Mouse (Mus musculus): ENCODE results near the gene Ndufa11. TPM values are rescaled to one million over a fixed set of nuclear protein-coding genes. Genes with fewer than 3 reads are reported as not detected.

Ndufa11 gene
- polyA plus RNA-seq, 1 experiment = 135 TPM

GRCm38 (mm10) chr17:56758132-56758531 is 40.6 kb downstream of the Ndufa11 start:
- H3K36me3 ChIP-seq (ENCODE audit: control insufficient read depth, insufficient read depth, low read length) = no peaks in the 10 kb centered on the region
- H3K27ac ChIP-seq (ENCODE audit: control insufficient read depth, insufficient read depth, low read depth, low read length) = no peak overlapping the region
- H3K27me3 ChIP-seq (ENCODE audit: control insufficient read depth, insufficient read depth, low read length) = no peaks in the 10 kb centered on the region
- TF ChIP-seq POLR2A (IDR thresholded peaks at IDR 0.05; ENCODE audit: control insufficient read depth, low read depth, low read length) (no peak), CTCF (IDR thresholded peaks at IDR 0.05; ENCODE audit: control insufficient read depth, insufficient read depth, insufficient replicate concordance, low read depth, low read length) (peak; percentile 54; the same call in 1 of the 2 replicates)
- peaks cover 49% of the 10 kb centered on the region for H3K4me1 ChIP-seq (ENCODE audit: control insufficient read depth, insufficient read depth, low read length)
- H3K4me3 ChIP-seq (ENCODE audit: control insufficient read depth, low read depth, low read length) = no peak overlapping the region

- no peaks in the 10 kb centered on the region for H3K36me3 ChIP-seq (ENCODE audit: control insufficient read depth, insufficient read depth, low read length)
- TF ChIP-seq POLR2A (IDR thresholded peaks at IDR 0.05; ENCODE audit: control insufficient read depth, low read depth, low read length) = no peak
- TF ChIP-seq CTCF (IDR thresholded peaks at IDR 0.05; ENCODE audit: control insufficient read depth, insufficient read depth, insufficient replicate concordance, low read depth, low read length) = no peak
- peaks cover 49% of the 10 kb centered on the region for H3K4me1 ChIP-seq (ENCODE audit: control insufficient read depth, insufficient read depth, low read length)
- H3K27me3 ChIP-seq (ENCODE audit: control insufficient read depth, insufficient read depth, low read length) = no peaks in the 10 kb centered on the region
- no peak overlapping the region for H3K4me3 ChIP-seq (ENCODE audit: control insufficient read depth, low read depth, low read length)
- no peak overlapping the region for H3K27ac ChIP-seq (ENCODE audit: control insufficient read depth, insufficient read depth, low read depth, low read length)
Observed at GRCm38 (mm10) chr17:56759261-56759660, 41.7 kb downstream of the Ndufa11 start.

- H3K4me3 ChIP-seq (ENCODE audit: control insufficient read depth, low read depth, low read length) = no peak overlapping the region
- H3K36me3 ChIP-seq (ENCODE audit: control insufficient read depth, insufficient read depth, low read length) = no peaks in the 10 kb centered on the region
- no peak for TF ChIP-seq POLR2A (IDR thresholded peaks at IDR 0.05; ENCODE audit: control insufficient read depth, low read depth, low read length)
- no peak for TF ChIP-seq CTCF (IDR thresholded peaks at IDR 0.05; ENCODE audit: control insufficient read depth, insufficient read depth, insufficient replicate concordance, low read depth, low read length)
- H3K27ac ChIP-seq (ENCODE audit: control insufficient read depth, insufficient read depth, low read depth, low read length) = no peak overlapping the region
- no peaks in the 10 kb centered on the region for H3K27me3 ChIP-seq (ENCODE audit: control insufficient read depth, insufficient read depth, low read length)
- peaks cover 50% of the 10 kb centered on the region for H3K4me1 ChIP-seq (ENCODE audit: control insufficient read depth, insufficient read depth, low read length)
Observed at GRCm38 (mm10) chr17:56761077-56761476, 43.5 kb downstream of the Ndufa11 start.

GRCm38 (mm10) chr17:56761991-56762410 is 44.4 kb downstream of the Ndufa11 start:
- H3K36me3 ChIP-seq (ENCODE audit: control insufficient read depth, insufficient read depth, low read length) = no peaks in the 10 kb centered on the region
- no peak overlapping the region; the same call in 1 of the 2 replicates for H3K27ac ChIP-seq (ENCODE audit: control insufficient read depth, insufficient read depth, low read depth, low read length)
- TF ChIP-seq POLR2A (IDR thresholded peaks at IDR 0.05; ENCODE audit: control insufficient read depth, low read depth, low read length) (peak; percentile 53; the same call in 1 of the 2 replicates), CTCF (IDR thresholded peaks at IDR 0.05; ENCODE audit: control insufficient read depth, insufficient read depth, insufficient replicate concordance, low read depth, low read length) (no peak)
- peaks cover 46% of the 10 kb centered on the region for H3K4me1 ChIP-seq (ENCODE audit: control insufficient read depth, insufficient read depth, low read length)
- H3K4me3 ChIP-seq (ENCODE audit: control insufficient read depth, low read depth, low read length) = peak overlapping the region; percentile 80
- H3K27me3 ChIP-seq (ENCODE audit: control insufficient read depth, insufficient read depth, low read length) = no peaks in the 10 kb centered on the region

- Histone ChIP-seq H3K36me3 (ENCODE audit: control insufficient read depth, insufficient read depth, low read length) (no peaks in the 10 kb centered on the region), H3K4me3 (ENCODE audit: control insufficient read depth, low read depth, low read length) (peak overlapping the region; percentile 3; the same call in 1 of the 2 replicates), H3K4me1 (ENCODE audit: control insufficient read depth, insufficient read depth, low read length) (peaks cover 38% of the 10 kb centered on the region), H3K27ac (ENCODE audit: control insufficient read depth, insufficient read depth, low read depth, low read length) (peak overlapping the region; percentile 60; the same call in 1 of the 2 replicates), H3K27me3 (ENCODE audit: control insufficient read depth, insufficient read depth, low read length) (no peaks in the 10 kb centered on the region)
- TF ChIP-seq CTCF (IDR thresholded peaks at IDR 0.05; ENCODE audit: control insufficient read depth, insufficient read depth, insufficient replicate concordance, low read depth, low read length) (peak; percentile 69; the same call in 1 of the 2 replicates), POLR2A (IDR thresholded peaks at IDR 0.05; ENCODE audit: control insufficient read depth, low read depth, low read length) (no peak)
Observed at GRCm38 (mm10) chr17:56762769-56763731, 45.5 kb downstream of the Ndufa11 start.

GRCm38 (mm10) chr17:56763741-56764250 is 46.2 kb downstream of the Ndufa11 start:
- Histone ChIP-seq H3K4me3 (ENCODE audit: control insufficient read depth, low read depth, low read length) (no peak overlapping the region; the same call in 1 of the 2 replicates), H3K4me1 (ENCODE audit: control insufficient read depth, insufficient read depth, low read length) (peaks cover 36% of the 10 kb centered on the region), H3K36me3 (ENCODE audit: control insufficient read depth, insufficient read depth, low read length) (no peaks in the 10 kb centered on the region), H3K27ac (ENCODE audit: control insufficient read depth, insufficient read depth, low read depth, low read length) (no peak overlapping the region), H3K27me3 (ENCODE audit: control insufficient read depth, insufficient read depth, low read length) (no peaks in the 10 kb centered on the region)
- TF ChIP-seq POLR2A (IDR thresholded peaks at IDR 0.05; ENCODE audit: control insufficient read depth, low read depth, low read length) = no peak
- no peak for TF ChIP-seq CTCF (IDR thresholded peaks at IDR 0.05; ENCODE audit: control insufficient read depth, insufficient read depth, insufficient replicate concordance, low read depth, low read length)

Data from testis, adult 2 months (tissue).